Mouse (Mus musculus) heart, postnatal 0 days (tissue): ENCODE measurements around the gene Hist2h3c1.

Source experiments
- CTCF ChIP-seq: IDR thresholded peaks from 2 replicates; pipeline ENCODE4 v1.5.1; 2016; ENCODE audit warnings: antibody characterized with exemption, control low read depth, low read depth
- EP300 ChIP-seq: IDR thresholded peaks from 2 replicates; pipeline ENCODE4 v1.6.1; 2016; ENCODE audit warnings: antibody characterized with exemption, low read depth

- no peak for TF ChIP-seq CTCF
- no peak for TF ChIP-seq EP300
Observed at GRCm38 (mm10) chr3:96197129-96197749, 49.2 kb upstream of the Hist2h3c1 start.
